Mouse (Mus musculus) kidney, embryonic 15.5 days (tissue): ENCODE data around the gene Gcdh. TPM values are rescaled to one million over a fixed set of nuclear protein-coding genes. Genes with fewer than 3 reads are reported as not detected.

Experiments
- ATAC-seq: fragments of 200-750 bp; cut with Nextera tagmentation; replicated peaks from 2 replicates; pipeline ENCODE4 v1.8.0; 2017; ENCODE audit warnings: moderate TSS enrichment; ENCODE audit not compliant: low FRiP score
- H3K27ac ChIP-seq: fragments of 300-500 bp; sonication (generic); 2 replicates; pipeline ENCODE4 v1.5.1; 2015; ENCODE audit warnings: mild to moderate bottlenecking, inconsistent platforms
- H3K27me3 ChIP-seq: fragments of 300-500 bp; sonication (generic); 2 replicates; pipeline ENCODE4 v1.6.1; 2015; ENCODE audit warnings: inconsistent platforms
- H3K36me3 ChIP-seq: fragments of 300-500 bp; sonication (generic); 2 replicates; pipeline ENCODE4 v1.6.1; 2015; ENCODE audit warnings: inconsistent platforms
- H3K4me1 ChIP-seq: fragments of 300-500 bp; sonication (generic); 2 replicates; pipeline ENCODE4 v1.6.1; 2015; ENCODE audit warnings: inconsistent platforms
- H3K4me2 ChIP-seq: fragments of 300-500 bp; sonication (generic); 2 replicates; pipeline ENCODE4 v1.6.1; 2015; ENCODE audit warnings: moderate library complexity, mild to moderate bottlenecking, inconsistent platforms
- H3K4me3 ChIP-seq: fragments of 300-500 bp; sonication (generic); replicated peaks from 2 replicates; pipeline ENCODE4 v1.5.1; 2015; ENCODE audit warnings: mild to moderate bottlenecking, inconsistent platforms
- H3K9ac ChIP-seq: fragments of 300-500 bp; sonication (generic); 2 replicates; pipeline ENCODE4 v1.6.1; 2015; ENCODE audit warnings: mild to moderate bottlenecking, inconsistent platforms
- H3K9me3 ChIP-seq: fragments of 300-500 bp; sonication (generic); replicated peaks from 2 replicates; pipeline ENCODE4 v1.6.1; 2016; ENCODE audit warnings: inconsistent platforms
- WGBS: fragments of 180-500 bp; shearing (Covaris S2); methylation state at CpG from one replicate; pipeline ENCODE4 v1.1.7; 2015; ENCODE audit warnings: mixed read lengths; 5-methylcytosine and 5-hydroxymethylcytosine counted together
- polyA plus RNA-seq: library from polyadenylated mRNA; unstranded; fragments of >200 nt; fragmentation: Nextera tagmentation; extraction: Ambion mirVana; gene quantifications from 2 replicates; pipeline ENCODE4 v1.2.1, GENCODE M21; 2015

Gcdh gene
- polyA plus RNA-seq, 1 experiment from 2014 or later: 51.2 TPM

- H3K27ac ChIP-seq: no peak overlapping the region
- no peak overlapping the region for H3K9ac ChIP-seq
- peaks cover 37% of the 10 kb centered on the region for H3K27me3 ChIP-seq
- peaks cover 10% of the 10 kb centered on the region for H3K4me1 ChIP-seq
- no peaks in the 10 kb centered on the region for H3K36me3 ChIP-seq
- WGBS: 68% methylated on average over 7 of the region's 7 CpGs
- H3K9me3 ChIP-seq: no peaks in the 10 kb centered on the region
- no peak overlapping the region for H3K4me2 ChIP-seq
- no peak overlapping the region for H3K4me3 ChIP-seq
- ATAC-seq: no peak
Observed at GRCm38 (mm10) chr8:84925557-84925956, 31.8 kb upstream of the Gcdh start.

- ATAC-seq: no peak
- H3K27ac ChIP-seq: no peak overlapping the region
Observed at GRCm38 (mm10) chr8:84921596-84921995, 27.9 kb upstream of the Gcdh start.

GRCm38 (mm10) chr8:84918646-84919045 lies 24.9 kb upstream of the Gcdh start:
- WGBS: 89% methylated on average over 15 of the region's 15 CpGs
- 0 out of 2 replicates have a peak, but pooled peaks cover 4% of the 10 kb centered on the region for H3K4me1 ChIP-seq
- H3K27ac ChIP-seq: no peak overlapping the region
- H3K27me3 ChIP-seq: peaks cover 52% of the 10 kb centered on the region
- H3K9me3 ChIP-seq: no peaks in the 10 kb centered on the region; the same call in 1 of the 2 replicates
- H3K4me2 ChIP-seq: no peak overlapping the region
- H3K36me3 ChIP-seq: no peaks in the 10 kb centered on the region
- no peak for ATAC-seq
- no peak overlapping the region for H3K4me3 ChIP-seq
- H3K9ac ChIP-seq: no peak overlapping the region

More at GRCm38 (mm10) chr8:84921596-84921995, 27.9 kb upstream of the Gcdh start:
- WGBS: 83% methylated on average over 2 of the region's 2 CpGs
- Histone ChIP-seq H3K4me1 (0 out of 2 replicates have a peak, but pooled peaks cover 4% of the 10 kb centered on the region), H3K4me2 (no peak overlapping the region), H3K4me3 (no peak overlapping the region), H3K36me3 (no peaks in the 10 kb centered on the region), H3K9me3 (no peaks in the 10 kb centered on the region), H3K9ac (no peak overlapping the region), H3K27me3 (peaks cover 46% of the 10 kb centered on the region)

- peaks cover 12% of the 10 kb centered on the region for H3K4me1 ChIP-seq
- H3K27ac ChIP-seq: no peak overlapping the region
- H3K36me3 ChIP-seq: no peaks in the 10 kb centered on the region
- no peak overlapping the region for H3K4me2 ChIP-seq
- no peak overlapping the region for H3K9ac ChIP-seq
- no peaks in the 10 kb centered on the region; the same call in 1 of the 2 replicates for H3K9me3 ChIP-seq
- WGBS: 20% methylated on average over 20 of the region's 20 CpGs
- H3K27me3 ChIP-seq: peaks cover 53% of the 10 kb centered on the region
- H3K4me3 ChIP-seq: no peak overlapping the region
- no peak for ATAC-seq
Observed at GRCm38 (mm10) chr8:84917781-84918180, 24.1 kb upstream of the Gcdh start.

GRCm38 (mm10) chr8:84915269-84915668 lies 21.5 kb upstream of the Gcdh start:
- WGBS: 83% methylated on average over 8 of the region's 8 CpGs

GRCm38 (mm10) chr8:84913960-84914359 lies 20.2 kb upstream of the Gcdh start:
- Histone ChIP-seq H3K9me3 (no peaks in the 10 kb centered on the region; the same call in 1 of the 2 replicates), H3K4me1 (peaks cover 25% of the 10 kb centered on the region), H3K27ac (no peak overlapping the region), H3K36me3 (no peaks in the 10 kb centered on the region), H3K27me3 (peaks cover 77% of the 10 kb centered on the region), H3K4me3 (peak overlapping the region; percentile 49), H3K9ac (no peak overlapping the region), H3K4me2 (peak overlapping the region; percentile 87)
- WGBS: 24% methylated on average over 4 of the region's 4 CpGs
- ATAC-seq: no peak

More at GRCm38 (mm10) chr8:84915269-84915668, 21.5 kb upstream of the Gcdh start:
- no peak for ATAC-seq
- peaks cover 76% of the 10 kb centered on the region for H3K27me3 ChIP-seq
- no peak overlapping the region for H3K9ac ChIP-seq
- no peak overlapping the region for H3K4me3 ChIP-seq
- H3K9me3 ChIP-seq: no peaks in the 10 kb centered on the region; the same call in 1 of the 2 replicates
- H3K36me3 ChIP-seq: no peaks in the 10 kb centered on the region
- no peak overlapping the region for H3K27ac ChIP-seq
- H3K4me1 ChIP-seq: peaks cover 20% of the 10 kb centered on the region
- no peak overlapping the region for H3K4me2 ChIP-seq

GRCm38 (mm10) chr8:84913502-84913900 lies 19.8 kb upstream of the Gcdh start:
- no peaks in the 10 kb centered on the region; the same call in 1 of the 2 replicates for H3K9me3 ChIP-seq
- peaks cover 76% of the 10 kb centered on the region for H3K27me3 ChIP-seq
- H3K4me2 ChIP-seq: peak overlapping the region; percentile 87
- peaks cover 28% of the 10 kb centered on the region for H3K4me1 ChIP-seq
- no peaks in the 10 kb centered on the region for H3K36me3 ChIP-seq
- no peak overlapping the region for H3K27ac ChIP-seq
- ATAC-seq: no peak
- peak overlapping the region; percentile 37 for H3K9ac ChIP-seq
- WGBS: 13% methylated on average over 9 of the region's 9 CpGs
- peak overlapping the region; percentile 49 for H3K4me3 ChIP-seq

- Histone ChIP-seq H3K27me3 (peaks cover 71% of the 10 kb centered on the region), H3K4me1 (peaks cover 30% of the 10 kb centered on the region), H3K4me3 (peak overlapping the region; percentile 49), H3K36me3 (no peaks in the 10 kb centered on the region), H3K4me2 (peak overlapping the region; percentile 87), H3K27ac (no peak overlapping the region), H3K9me3 (no peaks in the 10 kb centered on the region; the same call in 1 of the 2 replicates), H3K9ac (peak overlapping the region; percentile 37)
- peak; percentile 52; the same call in 1 of the 2 replicates for ATAC-seq
- WGBS: 1% methylated on average over 55 of the region's 55 CpGs
Observed at GRCm38 (mm10) chr8:84912895-84913501, 19.3 kb upstream of the Gcdh start.

- Histone ChIP-seq H3K9me3 (no peaks in the 10 kb centered on the region; the same call in 1 of the 2 replicates), H3K4me2 (peak overlapping the region; percentile 87), H3K36me3 (no peaks in the 10 kb centered on the region), H3K4me3 (peak overlapping the region; percentile 49), H3K9ac (no peak overlapping the region), H3K4me1 (peaks cover 27% of the 10 kb centered on the region), H3K27ac (no peak overlapping the region), H3K27me3 (peaks cover 64% of the 10 kb centered on the region)
- no peak for ATAC-seq
- 15% methylated on average over 27 of the region's 27 CpGs for WGBS
Observed at GRCm38 (mm10) chr8:84912391-84912790, 18.7 kb upstream of the Gcdh start.

GRCm38 (mm10) chr8:84911854-84912253 lies 18.1 kb upstream of the Gcdh start:
- 82% methylated on average over 9 of the region's 9 CpGs for WGBS
- ATAC-seq: no peak
- H3K4me2 ChIP-seq: no peak overlapping the region

GRCm38 (mm10) chr8:84910551-84910950 lies 16.8 kb upstream of the Gcdh start:
- Histone ChIP-seq H3K27me3 (peaks cover 47% of the 10 kb centered on the region), H3K36me3 (no peaks in the 10 kb centered on the region), H3K4me1 (peaks cover 27% of the 10 kb centered on the region), H3K4me3 (no peak overlapping the region), H3K9ac (no peak overlapping the region), H3K9me3 (no peaks in the 10 kb centered on the region; the same call in 1 of the 2 replicates), H3K27ac (no peak overlapping the region), H3K4me2 (no peak overlapping the region)
- WGBS: 84% methylated on average over 6 of the region's 6 CpGs
- no peak for ATAC-seq

More at GRCm38 (mm10) chr8:84911854-84912253, 18.1 kb upstream of the Gcdh start:
- H3K36me3 ChIP-seq: no peaks in the 10 kb centered on the region
- H3K27me3 ChIP-seq: peaks cover 59% of the 10 kb centered on the region
- no peak overlapping the region for H3K9ac ChIP-seq
- no peaks in the 10 kb centered on the region; the same call in 1 of the 2 replicates for H3K9me3 ChIP-seq
- no peak overlapping the region for H3K4me3 ChIP-seq
- no peak overlapping the region for H3K27ac ChIP-seq
- peaks cover 27% of the 10 kb centered on the region for H3K4me1 ChIP-seq

GRCm38 (mm10) chr8:84909949-84910348 lies 16.2 kb upstream of the Gcdh start:
- Histone ChIP-seq H3K27ac (no peak overlapping the region), H3K4me1 (peaks cover 27% of the 10 kb centered on the region), H3K4me3 (no peak overlapping the region), H3K9ac (no peak overlapping the region), H3K36me3 (no peaks in the 10 kb centered on the region), H3K27me3 (peaks cover 47% of the 10 kb centered on the region), H3K9me3 (no peaks in the 10 kb centered on the region), H3K4me2 (no peak overlapping the region)
- 54% methylated on average over 5 of the region's 5 CpGs for WGBS
- no peak for ATAC-seq
